Mouse (Mus musculus): ENCODE measurements around the gene Nfyc.

GRCm38 (mm10) chr4:120819871-120820270 lies 11.5 kb downstream of the Nfyc start:
- TF ChIP-seq CTCF (conservative IDR thresholded peaks at IDR 0.05 in 1 of 2, IDR thresholded peaks at IDR 0.05 in 1 of 2; ENCODE audit: low read depth in 2 of 2, low read length in 2 of 2), result no peak
- TF ChIP-seq MYC (IDR thresholded peaks at IDR 0.05; ENCODE audit: low read depth, low read length), result no peak
- TF ChIP-seq EP300 (IDR thresholded peaks at IDR 0.05; ENCODE audit: low read length), result peak; percentile 21; the same call in 1 of the 2 replicates

All from CH12.LX (cell line).